Mouse (Mus musculus) cerebellum, postnatal 36 days (tissue): ENCODE results near the gene Fgd3.

ENCODE experiments used
- DNase-seq, 2 experiments: peaks; one replicate each; pipeline ENCODE4 v3.0.0; 2021 to 2022; ENCODE audit warnings: mixed read lengths in 2 of 2

The Fgd3 gene

DNA sequence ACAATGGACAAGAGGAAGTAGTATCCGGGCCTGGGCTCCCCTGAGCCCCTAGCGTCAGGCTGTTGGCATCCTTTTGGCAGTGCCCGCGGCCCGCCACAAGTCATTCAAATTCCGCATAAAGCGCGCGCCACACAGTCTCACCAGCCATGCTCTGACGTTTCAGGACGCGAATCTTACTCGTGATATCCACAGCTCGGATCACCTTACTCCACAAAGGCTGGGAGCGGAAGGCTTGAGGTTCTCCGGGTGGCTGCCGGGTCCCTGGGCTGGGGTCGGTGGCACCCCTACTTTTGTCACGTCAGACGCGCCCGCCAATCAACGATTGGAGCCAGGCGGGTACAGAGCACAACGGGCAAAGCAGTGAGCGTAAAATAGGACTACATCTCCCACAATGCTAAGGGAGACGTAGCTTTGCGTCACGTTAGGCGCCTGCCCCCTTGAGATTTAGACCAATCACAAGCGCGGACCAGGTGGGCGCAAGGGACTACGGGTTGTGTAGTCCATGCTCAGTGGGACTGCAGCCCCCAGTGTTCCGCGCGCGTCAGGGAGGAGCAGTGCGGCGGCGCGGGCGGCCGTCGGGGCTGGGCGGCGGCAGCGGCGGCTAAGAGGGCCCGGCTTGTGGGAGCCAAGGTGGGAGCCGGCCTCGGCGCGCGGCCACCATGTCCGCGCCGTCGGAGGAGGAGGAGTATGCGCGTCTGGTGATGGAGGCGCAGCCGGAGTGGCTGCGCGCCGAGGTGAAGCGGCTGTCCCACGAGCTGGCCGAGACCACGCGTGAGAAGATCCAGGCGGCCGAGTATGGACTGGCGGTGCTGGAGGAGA, 21.1 kb upstream of the Fgd3 start, which contains the start of gene Bicd2:
Gene Bicd2 (plus strand): TSS at position 574 of the 819 bp plus-strand sequence.
- peak; percentile 92 to 94 for DNase-seq

DNA sequence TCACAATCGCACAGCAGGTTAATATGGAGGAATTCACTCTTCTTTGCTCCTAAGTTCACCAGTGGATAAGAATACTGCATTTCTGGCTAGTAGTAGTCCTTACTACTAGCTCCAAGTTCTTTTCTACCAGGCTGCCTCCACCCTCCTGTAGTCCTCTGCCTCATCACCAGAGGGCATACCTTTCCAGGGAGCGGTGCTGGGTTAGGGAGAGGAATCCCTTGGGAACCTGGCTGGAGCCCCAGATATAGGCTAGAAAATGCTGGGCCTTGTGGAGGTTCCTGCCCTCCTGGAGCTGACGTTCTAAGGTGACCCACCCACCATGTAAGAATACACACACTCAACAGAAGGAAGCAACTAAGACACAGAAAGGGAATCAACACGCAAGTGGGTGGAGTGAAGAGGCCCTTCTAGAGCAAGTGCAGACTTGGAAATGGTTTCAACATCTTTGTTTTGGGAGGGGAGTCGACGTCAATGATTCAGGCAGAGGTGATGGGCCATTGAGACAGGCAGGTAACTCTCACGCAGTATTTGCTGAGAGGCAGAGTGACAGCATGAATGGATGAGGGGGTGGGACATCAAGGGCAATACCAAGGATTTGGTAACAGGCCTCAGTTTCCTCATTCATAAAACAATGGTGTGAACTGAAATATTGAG, 18.9 kb upstream of the Fgd3 start:
- no peak for DNase-seq

DNA sequence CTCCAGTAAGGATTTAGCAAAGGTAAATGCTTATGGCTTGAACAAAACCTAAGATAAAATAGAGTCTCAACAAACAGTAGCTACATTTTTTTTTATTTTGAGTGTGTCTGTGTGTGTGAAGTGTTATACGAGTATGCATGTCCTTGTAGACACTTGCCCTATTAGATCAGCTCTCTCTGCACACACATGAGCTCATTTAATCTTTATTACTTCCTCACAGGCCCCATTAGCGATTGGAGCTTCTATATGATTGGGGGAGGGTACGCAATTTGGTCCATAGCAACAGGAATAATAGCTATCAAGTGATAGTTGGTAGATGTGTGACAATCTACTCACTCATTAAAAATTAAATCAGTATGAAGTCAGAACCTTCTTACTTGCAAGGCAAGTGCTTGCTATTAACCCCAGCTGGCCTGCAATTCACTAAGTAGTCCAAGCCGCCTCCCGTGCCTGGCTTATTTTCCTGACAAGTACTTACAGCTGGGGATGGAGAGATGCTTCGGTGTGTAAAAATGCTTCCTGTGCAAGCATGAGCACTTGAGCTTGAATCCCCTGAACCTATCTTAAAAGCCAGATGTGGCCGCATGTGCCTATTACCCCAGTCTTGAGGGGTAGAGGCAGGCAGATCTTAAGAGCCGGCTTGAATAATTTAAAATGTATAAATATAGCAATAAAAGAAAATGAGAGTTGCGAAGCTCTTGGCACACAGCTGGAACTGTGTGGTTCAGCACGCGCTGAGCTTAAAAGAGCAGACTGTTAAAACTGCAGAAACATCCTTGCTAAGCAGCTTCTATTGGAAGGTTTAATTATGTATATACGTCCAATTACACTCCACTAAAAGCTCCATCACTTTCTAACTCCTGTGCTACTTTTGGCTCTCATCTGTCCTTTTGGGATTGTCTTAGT, 15.2 kb upstream of the Fgd3 start:
- no peak for DNase-seq

DNA sequence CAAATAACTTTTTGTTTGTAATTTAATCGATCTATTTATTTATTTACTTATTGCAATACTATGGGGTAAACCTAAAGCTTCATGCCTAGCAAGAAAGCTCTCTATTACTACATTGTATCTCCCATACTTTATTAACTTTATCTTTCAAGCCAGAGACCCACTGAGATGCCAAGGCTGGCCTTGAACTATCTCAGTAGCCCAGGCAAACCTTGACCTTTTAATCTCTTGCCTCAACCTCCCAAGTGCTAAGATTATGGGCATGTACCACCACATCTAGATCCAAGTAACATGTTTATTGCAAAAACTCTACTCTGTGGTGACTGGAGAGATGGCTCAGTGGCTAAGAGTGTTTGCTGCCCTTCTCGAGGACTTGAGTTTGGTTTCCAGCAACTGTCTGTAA, 13.1 kb upstream of the Fgd3 start:
- no peak for DNase-seq

DNA sequence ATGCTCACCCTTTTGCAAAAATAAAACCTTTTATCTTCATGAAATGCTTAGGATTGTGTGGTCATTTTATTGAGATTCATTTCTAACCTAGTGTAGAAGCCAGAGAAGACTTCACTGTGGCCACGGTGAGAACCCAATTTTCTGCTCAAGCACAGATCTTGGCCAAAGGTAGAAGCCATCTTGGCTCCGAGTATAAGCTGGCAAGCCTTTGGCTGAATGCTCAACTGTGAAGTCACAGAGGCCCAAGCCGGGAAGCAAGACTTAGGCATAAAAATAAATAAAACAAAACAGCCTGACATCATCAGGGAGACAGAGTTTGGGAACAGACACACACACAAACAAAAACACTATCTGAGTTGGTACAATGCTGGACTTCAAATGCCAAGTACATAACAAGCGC, 8.0 kb upstream of the Fgd3 start:
- DNase-seq = no peak

DNA sequence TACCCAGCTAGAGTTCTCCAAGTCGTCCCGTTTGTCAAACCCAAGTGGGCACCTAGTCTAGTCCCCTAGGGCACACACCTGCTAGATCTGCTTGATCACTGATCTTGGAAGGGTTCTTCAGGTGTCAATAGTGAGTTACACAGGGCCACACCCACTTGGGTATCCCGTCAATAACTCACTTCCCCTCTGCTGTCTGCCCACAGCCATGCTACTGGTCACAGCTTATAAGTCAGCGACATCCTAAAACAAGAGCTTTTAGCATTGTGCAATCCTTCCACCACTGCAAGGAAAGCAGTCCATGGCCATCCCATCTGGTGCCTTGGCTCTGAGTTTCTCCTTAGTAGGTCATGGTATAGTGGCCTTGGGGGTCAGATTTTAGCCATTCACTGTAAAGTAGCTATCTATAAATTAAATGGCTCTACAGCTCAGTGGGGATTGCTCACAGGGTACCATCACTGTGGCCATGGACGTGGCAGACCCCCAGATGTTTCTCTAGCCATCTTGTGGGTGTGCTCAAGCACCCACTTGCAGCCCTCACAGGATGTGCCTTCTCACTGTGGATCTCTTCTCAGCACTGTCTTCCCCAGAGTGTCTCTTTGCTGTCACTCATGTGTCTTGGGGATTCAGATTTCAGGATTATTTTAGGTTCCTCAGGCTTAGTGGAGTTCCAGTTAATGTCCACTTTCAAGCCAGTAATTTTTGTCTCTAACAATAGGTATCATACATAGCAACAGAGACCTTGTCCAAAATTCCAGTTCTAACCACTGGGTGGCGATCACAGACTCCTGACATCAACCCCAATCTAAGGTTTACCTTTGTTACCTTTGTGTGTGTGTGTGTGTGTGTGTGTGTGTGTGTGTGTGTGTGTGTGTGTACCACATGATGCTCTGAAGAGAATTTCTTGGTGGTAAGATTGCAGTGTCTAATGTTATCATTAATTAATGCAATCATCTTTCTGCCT, 6.4 kb upstream of the Fgd3 start:
- DNase-seq = peak; percentile 63 to 78

DNA sequence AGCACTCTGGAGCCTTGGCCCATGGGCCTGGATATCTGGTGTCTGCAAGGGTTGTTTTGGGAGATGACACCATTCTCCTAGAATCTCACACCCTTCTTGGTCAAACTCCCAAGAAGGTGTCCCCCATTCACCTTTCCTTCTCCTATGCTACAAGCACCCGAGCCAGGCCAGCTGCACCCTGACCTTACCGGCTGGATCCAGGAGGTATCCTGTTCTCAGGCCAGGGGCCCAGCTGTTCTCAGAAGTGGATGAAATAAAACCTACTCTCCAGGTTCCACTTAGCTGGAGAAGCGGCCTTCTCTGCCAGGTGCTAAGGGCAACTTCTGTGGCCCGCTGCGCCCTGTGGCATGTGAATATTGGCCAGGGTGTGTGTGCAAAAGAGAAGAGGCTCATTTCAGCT, 4.8 kb upstream of the Fgd3 start:
- no peak for DNase-seq

DNA sequence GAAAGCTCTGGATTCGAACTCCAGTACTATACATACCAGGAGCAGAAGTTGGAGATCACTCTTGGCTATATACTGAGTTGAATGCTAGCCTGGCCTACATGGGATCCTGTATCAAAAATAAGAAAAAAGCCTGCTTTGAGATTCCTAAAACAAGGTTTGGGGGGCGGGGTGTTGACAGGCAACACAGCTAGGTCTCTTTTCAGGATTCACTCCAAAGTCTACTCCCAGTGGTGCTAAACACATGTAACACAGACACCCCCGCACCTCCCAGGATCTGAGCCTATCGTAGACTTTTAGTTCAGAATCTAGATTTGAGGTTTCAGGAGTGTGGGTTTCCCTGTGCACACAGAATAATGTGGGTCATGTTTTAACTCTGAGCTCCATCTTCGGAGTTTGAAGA, 2.6 kb upstream of the Fgd3 start:
- DNase-seq = no peak

DNA sequence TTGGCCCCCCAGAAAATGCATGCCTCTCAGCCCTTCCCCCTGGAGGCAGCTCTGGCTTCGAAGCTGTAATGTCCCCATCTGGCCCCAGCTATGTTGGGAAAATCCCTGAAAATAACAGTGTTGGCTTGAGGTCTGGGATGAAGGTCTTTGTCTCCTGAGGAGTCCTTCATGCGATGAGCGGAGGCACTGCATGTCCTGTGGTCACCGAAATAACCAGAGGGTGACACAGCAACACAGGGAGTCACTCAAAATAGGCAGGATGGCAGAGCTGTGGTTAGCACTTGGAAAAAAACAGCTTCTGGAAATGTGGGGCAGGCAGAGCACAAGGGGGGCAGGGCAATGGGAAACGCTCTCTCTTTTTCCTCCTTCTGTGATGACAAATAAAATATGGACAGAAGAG, 2.1 kb upstream of the Fgd3 start:
- DNase-seq = no peak

DNA sequence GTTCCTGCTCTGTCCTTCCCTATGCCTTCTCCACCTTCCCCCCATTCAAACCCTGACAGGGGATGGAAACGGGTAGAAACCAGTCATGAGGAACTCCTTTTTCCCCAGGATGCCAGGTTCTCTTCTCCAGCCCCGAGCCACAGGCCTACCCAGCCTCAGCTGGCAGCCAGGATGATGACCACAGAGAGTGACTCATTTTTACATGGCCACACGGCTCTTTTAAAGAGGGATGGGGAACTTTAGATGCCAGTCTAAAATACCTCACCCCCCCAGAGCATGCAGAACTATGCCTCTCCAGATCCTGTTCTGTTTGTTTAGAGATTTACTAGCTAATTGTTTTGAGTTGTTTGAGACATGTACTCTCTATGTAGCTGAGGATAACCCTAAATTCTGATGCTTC, 1.3 kb upstream of the Fgd3 start:
- no peak for DNase-seq

DNA sequence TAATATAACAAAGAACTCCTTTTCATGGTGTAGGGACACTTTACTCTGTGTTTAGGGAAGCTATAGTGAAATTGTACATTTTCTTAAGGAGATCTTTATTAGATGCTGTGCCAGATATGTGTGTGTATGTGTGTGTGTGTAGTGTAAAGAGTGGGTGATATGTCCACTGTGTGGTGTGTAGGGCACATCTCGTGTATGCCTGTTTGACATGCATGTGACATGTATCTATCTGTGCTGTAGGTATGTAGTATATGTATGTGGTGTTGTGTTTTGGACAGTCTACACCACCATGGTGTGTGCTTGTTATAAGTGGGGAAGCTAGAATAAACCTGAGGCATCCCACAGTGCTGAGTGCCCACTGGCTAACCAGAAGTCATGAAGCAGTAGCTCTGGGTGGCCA, 403 bp upstream of the Fgd3 start:
- no peak for DNase-seq

DNA sequence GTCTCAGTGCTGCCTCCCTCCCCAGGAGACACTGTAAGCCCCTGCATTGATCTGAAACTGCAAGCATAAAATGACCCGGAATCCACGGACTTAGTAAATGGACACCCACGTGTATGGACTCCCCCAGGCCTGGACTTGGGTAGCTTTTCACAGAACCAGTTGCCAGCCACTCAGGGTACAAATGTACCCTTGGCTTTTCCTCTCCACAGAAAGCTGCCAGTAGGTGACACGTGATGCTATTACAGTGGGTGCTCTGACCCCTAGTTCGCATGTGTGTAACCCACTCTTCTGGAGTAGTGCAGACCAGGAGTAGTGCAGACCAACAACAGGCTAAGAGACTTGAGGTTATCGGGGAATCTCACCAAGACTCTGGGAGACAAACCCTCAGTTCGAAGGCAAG, 2.2 kb downstream of the Fgd3 start:
- no peak for DNase-seq

DNA sequence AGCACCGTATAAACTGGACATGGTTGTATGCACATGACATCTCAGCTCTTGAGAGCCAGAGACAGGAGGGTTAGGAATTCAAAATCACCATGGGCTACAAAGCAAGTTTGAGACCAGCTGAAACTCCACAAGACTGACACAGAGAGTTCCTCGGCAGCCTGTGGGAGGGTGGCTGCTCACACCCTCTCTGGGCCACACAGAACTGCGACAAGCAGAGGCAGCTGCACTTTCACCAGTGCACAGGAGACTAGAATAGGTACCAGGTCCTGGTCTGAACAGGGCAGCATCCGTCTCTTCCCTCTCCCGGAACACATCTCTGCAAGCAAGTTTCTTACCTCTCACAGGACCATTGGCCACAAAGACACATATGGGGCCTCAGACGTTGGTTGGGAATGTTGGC, 2.6 kb downstream of the Fgd3 start:
- no peak for DNase-seq

DNA sequence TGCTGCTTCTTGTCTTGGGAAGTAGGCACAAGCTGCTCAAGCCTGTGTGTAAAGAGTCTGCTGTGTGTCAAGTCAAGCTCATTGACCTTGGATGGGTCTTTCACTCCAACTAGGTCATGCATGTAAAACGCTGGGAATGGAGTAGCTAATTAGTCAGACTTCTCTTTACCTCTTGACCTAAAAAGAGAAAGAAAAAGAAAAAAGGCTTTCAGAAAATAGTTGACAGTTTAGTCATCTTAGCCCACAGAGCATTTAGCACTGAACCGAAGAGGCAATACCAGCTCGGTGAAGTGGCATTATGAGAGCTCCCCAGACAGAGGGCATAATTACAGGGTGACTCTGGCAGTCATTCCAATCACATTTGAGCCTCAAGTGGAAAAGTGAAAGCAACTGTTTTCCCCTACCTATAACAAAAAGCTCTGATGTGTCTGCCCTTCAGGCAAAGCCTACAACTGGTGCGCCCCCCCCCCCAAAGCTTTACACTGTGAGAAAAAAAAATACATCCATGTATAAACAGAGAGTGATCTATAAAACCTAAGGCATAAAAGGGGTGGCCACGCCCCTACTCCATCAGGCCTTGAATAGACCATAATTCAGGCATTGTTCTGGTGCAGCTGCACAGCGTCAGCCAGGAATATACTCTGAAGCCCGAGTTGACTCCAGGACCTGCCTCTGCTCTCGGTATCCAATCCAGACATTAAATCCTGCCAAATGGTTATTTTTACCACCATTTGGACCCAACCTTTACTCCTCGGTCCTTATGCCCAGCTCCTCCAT, 3.5 kb downstream of the Fgd3 start:
- DNase-seq = no peak

DNA sequence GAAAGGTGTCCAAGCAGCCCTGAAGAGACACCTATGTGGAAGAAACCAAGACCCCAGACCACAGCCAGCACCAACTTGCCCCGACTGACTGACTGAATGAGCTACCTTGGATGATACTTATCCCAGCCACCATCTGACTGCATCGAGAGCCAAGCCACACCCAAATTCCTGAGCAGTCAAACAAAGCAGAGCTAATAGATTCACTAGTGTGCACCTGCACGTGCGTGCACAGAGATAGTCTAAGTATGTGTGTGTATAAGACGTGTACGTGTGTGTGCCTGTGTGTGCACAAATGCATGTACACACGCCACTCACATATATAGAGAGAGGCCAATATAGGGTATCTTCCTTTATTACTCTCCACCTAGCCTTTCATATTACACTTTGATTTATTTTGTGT, 8.5 kb downstream of the Fgd3 start:
- no peak for DNase-seq

DNA sequence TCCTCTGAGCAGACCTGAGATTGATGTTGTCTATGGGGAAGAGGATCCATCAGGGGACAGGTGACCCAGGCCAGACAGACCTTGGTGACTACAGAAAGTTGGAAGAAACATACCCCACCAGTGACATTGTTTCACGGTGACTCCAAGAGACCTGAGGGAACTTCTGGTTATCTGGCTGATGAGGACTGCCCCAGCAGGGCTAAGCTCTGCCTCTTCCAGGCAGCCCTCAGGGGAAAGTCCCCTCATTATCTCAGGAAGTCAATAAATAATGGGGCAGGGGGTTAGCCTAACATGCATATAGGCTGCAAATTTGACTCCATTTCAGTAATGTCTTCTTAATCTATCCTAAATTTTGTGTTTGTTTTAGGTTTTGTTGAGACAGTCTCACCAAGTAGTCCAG, 10.6 kb downstream of the Fgd3 start:
- no peak for DNase-seq

DNA sequence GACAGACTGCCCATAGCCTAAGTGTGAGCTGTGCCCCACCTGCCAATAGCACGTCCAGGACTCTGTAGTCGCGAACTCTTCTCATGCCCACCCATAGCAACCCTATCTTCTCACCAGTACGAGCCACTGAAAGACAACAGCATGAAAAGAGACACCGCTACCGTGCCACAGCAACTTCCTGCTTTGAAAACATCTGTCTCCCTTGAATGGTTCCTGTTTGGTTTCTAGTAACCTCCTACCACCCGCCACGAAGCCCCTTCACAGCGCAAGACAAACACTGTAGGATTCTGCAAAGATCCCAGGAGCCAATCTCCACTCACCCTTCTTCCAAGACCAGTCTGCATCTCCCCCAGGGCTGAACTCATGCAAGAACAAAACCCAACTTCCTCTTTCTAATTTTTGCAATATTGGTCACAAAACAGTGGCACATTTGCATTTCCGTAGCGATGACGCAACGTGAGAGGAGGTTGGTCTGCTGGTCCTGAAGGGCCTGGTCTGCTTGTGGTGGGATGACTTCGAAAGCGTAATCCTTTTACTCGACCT, 11.2 kb downstream of the Fgd3 start:
- no peak for DNase-seq

DNA sequence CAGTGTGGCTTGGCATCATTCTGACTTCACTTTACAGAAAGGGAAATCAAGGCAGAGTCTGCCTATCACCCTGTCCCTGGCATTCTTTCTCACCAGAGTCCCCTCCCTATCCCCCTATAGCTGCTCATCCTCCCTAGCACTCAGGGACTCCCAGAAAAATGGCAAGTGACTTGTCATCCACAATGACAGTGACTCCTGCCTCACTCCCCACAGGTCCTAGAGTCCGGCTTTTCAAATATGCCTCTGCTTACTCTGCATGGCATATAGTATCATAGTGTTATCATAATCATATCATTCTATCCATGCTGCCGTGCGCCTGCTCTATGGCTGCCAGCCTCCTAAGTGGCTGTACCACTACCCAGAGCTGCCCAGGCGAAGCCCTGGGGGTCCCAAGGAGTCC, 11.9 kb downstream of the Fgd3 start:
- DNase-seq = no peak

DNA sequence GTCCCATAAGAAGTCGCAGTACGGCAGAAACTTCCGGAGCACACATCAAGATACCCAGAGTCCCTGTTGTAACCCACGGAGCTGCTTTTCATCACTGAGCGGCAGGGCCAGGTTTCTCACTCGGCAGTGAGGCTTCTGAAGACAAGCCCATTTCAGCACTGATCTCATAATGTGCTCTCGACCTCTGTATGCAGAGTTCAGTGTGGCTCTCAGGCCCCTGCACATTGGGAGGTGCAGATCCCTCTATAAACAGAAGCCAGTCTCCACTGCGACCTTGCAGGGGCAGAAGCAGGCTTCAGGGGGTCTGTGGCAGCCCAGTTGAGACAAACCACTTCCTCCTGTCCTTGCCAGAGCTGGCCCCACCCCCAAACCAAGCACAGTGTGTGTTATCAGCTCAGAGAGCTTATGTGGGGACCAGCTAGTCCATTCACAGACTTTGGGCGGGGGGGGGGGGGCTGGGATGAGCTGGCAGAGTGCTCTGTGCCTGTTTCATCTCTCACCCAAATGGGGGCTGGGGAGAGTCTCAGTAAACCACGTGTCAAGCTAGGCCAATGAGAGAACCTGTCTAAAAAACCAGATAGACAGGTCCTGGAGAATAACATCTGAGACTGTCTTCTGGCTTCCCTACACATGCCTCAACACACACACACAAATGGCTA, 12.7 kb downstream of the Fgd3 start:
- DNase-seq = no peak

DNA sequence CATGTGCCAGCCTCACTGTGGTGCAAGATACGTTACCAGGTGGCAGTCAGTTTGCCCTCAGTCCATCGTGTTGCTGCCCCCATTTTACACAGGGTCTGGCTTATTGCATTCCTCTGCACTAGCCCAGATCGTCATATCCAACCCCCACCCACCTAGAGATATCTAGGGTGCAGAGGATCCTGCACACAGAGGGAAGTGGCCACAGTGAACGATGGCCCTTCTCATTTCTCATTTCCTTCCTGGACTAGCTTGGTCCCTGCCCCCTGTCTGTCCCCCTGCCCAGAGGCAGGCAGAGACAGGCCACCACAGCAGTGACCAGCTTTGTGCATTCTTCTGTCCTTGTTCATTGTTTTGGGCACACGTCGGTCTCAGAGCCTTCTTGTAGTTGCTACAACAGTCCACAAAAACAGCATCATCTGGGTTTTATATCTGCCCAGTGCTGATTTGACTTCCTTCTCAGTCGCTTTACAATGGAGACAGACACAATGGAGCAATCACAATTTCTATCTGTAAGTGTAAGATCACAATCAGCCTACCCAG, 13.3 kb downstream of the Fgd3 start:
- DNase-seq = no peak
